Mouse (Mus musculus): Measurements from ENCODE around the gene Sgpp1.
"Not testable (repeated sequence)": the region's sequence is repeated elsewhere in the genome, so short reads cannot be mapped to it uniquely, and the experiment has no call there.

Sgpp1 gene

GRCm38 (mm10) chr12:75701173-75702083 lies 34.1 kb downstream of the Sgpp1 start:
- intact Hi-C loops (cut with DNase I) = no loop called here

- intact Hi-C loops (cut with DNase I) = no loop called here
Observed at GRCm38 (mm10) chr12:75698692-75699091, 36.8 kb downstream of the Sgpp1 start.

GRCm38 (mm10) chr12:75695845-75696244 lies 39.7 kb downstream of the Sgpp1 start:
- intact Hi-C loops (cut with DNase I) = not testable (repeated sequence)

- intact Hi-C loops (cut with DNase I) = loop anchor here (5.0 kb wide), 1 partner anchor 33 kb away; no protein-coding TSS in a partner anchor
Observed at GRCm38 (mm10) chr12:75689003-75689402, 46.5 kb downstream of the Sgpp1 start.

- intact Hi-C loops (cut with DNase I) = loop anchor here (5.0 kb wide), 1 partner anchor 35 kb away; no protein-coding TSS in a partner anchor
Observed at GRCm38 (mm10) chr12:75687314-75687713, 48.2 kb downstream of the Sgpp1 start.

GRCm38 (mm10) chr12:75684026-75684425 lies 51.5 kb downstream of the Sgpp1 start:
- intact Hi-C loops (cut with DNase I) = not testable (repeated sequence)

GRCm38 (mm10) chr12:75683598-75683997 lies 51.9 kb downstream of the Sgpp1 start:
- intact Hi-C loops (cut with DNase I) = no loop called here

GRCm38 (mm10) chr12:75682842-75683241 lies 52.7 kb downstream of the Sgpp1 start:
- intact Hi-C loops (cut with DNase I) = no loop called here

GRCm38 (mm10) chr12:75681101-75681500 lies 54.4 kb downstream of the Sgpp1 start:
- intact Hi-C loops (cut with DNase I) = no loop called here

- intact Hi-C loops (cut with DNase I) = no loop called here
Observed at GRCm38 (mm10) chr12:75678393-75678792, 57.1 kb downstream of the Sgpp1 start.

- intact Hi-C loops (cut with DNase I) = loop anchor here (5.0 kb wide), 1 partner anchor 100 kb away; no protein-coding TSS in a partner anchor
Observed at GRCm38 (mm10) chr12:75672630-75673029, 62.9 kb downstream of the Sgpp1 start.

GRCm38 (mm10) chr12:75671759-75672315 lies 63.7 kb downstream of the Sgpp1 start:
- intact Hi-C loops (cut with DNase I) = loop anchor here (5.0 kb wide), 1 partner anchor 100 kb away; no protein-coding TSS in a partner anchor

- intact Hi-C loops (cut with DNase I) = loop anchor here (5.0 kb wide), 1 partner anchor 102 kb away; no protein-coding TSS in a partner anchor
Observed at GRCm38 (mm10) chr12:75670611-75671010, 64.9 kb downstream of the Sgpp1 start.

GRCm38 (mm10) chr12:75669258-75670106 lies 66.0 kb downstream of the Sgpp1 start, which contains the start of gene Wdr89:
TSS of gene Wdr89 (minus strand) at chr12:75669537.
- intact Hi-C loops (cut with DNase I) = loop anchor here (5.0 kb wide), 2 partner anchors 72 to 103 kb away; partner anchors contain the start of gene Ppp2r5e

- intact Hi-C loops (cut with DNase I) = loop anchor here (5.0 kb wide), 1 partner anchor 72 kb away; the partner anchor contains the start of gene Ppp2r5e
Observed at GRCm38 (mm10) chr12:75668916-75669257, 66.6 kb downstream of the Sgpp1 start.

- intact Hi-C loops (cut with DNase I) = loop anchor here (5.0 kb wide), 1 partner anchor 71 kb away; the partner anchor contains the start of gene Ppp2r5e
Observed at GRCm38 (mm10) chr12:75668221-75668620, 67.3 kb downstream of the Sgpp1 start.

- intact Hi-C loops (cut with DNase I) = loop anchor here (5.0 kb wide), 1 partner anchor 70 kb away; the partner anchor contains the start of gene Ppp2r5e
Observed at GRCm38 (mm10) chr12:75666939-75667338, 68.6 kb downstream of the Sgpp1 start.

- intact Hi-C loops (cut with DNase I) = no loop called here
Observed at GRCm38 (mm10) chr12:75664516-75664810, 71.1 kb downstream of the Sgpp1 start.

Data from adrenal gland (tissue).